Mouse (Mus musculus) ovary, postnatal 36 days (tissue): ENCODE data around the gene Cnpy4.

ENCODE experiments used
- DNase-seq: peaks from one replicate; pipeline ENCODE4 v3.0.0; 2022; ENCODE audit warnings: low spot score, mixed read lengths

Gene Cnpy4

GRCm38 (mm10) chr5:138186950-138187638 is at the start of gene Cnpy4, which contains the start of gene Taf6:
Gene Cnpy4, plus strand, starts transcription at chr5:138187485.
Gene Taf6, minus strand, starts transcription at chr5:138187451.
- DNase-seq = peak; percentile 80

- no peak for DNase-seq
Measured at GRCm38 (mm10) chr5:138137935-138138549, 49.2 kb upstream of the Cnpy4 start.

DNA sequence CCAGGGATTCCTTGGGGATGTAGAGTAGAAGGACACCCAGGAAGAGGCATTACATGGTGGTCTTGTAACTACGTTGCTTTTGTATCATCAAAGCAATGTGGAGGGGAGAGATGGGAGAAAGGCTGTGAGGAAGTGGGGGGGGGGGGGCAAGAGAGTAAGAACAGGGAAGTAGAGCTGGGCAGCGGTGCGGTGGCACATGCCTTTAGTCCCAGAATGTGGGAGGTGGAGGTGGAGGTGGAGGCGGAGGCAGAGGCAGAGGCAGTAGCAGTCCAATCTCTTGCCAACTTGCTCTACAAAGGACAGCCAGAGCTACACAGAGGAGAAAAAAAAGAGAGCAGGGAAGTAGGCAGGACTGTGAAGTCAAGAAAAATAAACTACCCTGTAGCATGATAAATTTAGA is 48.7 kb upstream of the Cnpy4 start:
- no peak for DNase-seq

DNA sequence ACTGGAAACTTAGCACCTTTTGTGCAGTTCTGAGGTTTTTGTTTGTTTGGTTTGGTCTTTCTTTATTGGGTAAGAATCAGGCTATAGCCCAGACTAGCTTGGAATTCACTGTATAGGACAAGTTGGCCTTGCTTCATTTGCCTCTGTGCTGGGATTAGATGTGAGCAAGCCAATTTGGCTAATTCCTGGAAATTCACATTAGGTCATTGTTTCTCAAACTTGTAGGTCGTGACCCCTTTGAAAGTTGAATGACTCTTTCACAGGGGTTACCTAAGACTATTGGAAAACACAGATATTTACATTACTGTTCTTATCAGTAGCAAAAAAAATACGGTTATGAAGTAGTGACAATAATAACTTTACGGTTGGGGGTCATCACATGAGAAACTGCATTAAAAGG is 32.9 kb upstream of the Cnpy4 start:
- DNase-seq = no peak

GRCm38 (mm10) chr5:138155443-138155976 is 31.8 kb upstream of the Cnpy4 start, which contains the start of gene Zfp113:
Gene Zfp113, minus strand, starts transcription at chr5:138155744.
- peak; percentile 81 for DNase-seq

- DNase-seq = no peak
Measured at GRCm38 (mm10) chr5:138160224-138160762, 27.0 kb upstream of the Cnpy4 start.

- DNase-seq = peak; percentile 93
Measured at GRCm38 (mm10) chr5:138160842-138161665, 26.2 kb upstream of the Cnpy4 start, which contains the start of gene Cops6. Gene Cops6, plus strand, starts transcription at chr5:138161071.

- no peak for DNase-seq
Measured at GRCm38 (mm10) chr5:138163046-138163445, 24.2 kb upstream of the Cnpy4 start.

DNA sequence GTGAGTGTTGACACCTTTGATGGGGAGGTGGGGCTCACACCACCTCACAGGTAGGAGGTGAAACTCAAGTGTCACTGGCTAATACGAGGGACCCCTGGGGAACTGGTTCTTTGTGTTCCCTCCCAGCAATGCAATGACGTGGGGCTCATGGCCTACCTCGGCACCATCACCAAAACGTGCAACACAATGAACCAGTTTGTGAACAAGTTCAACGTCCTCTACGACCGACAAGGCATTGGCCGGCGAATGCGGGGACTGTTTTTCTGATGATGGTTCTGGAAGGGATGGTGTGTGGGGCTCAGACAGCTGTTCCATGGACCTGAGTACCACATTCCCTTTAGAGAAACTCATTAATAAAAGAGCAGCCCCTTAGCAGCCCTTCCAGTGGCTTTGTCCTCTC is 23.7 kb upstream of the Cnpy4 start:
- DNase-seq = no peak

DNA sequence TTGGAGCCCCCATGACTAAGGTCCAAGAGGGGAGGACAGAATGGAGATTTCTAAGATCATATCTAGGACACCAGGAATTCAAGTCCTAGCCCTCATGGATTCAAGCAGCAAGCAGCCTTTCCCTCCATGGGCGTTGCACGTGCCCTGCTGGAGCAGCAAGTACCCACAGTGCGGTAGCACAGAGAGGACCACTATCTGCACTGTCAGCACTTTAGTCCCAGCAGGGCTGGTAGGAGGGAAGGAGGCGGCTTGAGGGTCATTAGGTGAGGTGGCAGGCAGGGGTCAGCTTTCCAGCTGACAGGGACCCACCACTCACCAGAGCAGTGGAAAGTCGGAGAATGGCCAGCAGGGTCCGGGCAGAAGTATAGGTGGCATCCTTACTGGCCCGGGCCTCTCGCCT is 21.7 kb upstream of the Cnpy4 start:
- DNase-seq = no peak

DNA sequence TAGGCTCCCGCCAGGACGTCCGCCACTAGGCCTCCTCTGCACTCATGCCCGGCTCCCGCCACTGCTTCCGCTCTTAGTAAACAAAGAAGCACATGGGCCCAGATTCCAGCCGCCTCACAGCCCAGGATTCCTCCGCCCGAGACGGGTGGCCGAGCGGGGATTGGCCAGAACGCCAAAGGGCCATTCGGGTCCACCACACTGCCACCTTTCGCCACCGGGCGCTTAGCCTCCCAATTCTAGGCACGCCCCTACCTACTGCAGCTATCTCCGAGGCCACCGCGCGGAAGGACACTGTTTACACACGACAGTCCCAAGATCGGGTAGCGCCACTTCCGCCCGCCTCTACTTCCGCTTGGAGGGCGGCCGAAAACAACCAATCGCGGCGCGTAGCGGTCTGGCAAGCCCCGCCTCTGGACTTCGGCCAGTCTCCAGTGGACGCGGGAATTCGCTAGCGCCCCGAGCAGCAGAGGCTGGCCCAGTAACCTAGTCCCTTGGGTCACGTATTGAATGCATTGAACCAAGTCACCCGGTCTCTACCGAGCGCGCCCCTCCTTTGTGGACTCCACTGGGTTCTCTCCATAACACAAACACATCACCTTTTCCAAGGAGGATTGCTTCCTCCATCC is 16.2 kb upstream of the Cnpy4 start:
- DNase-seq = peak; percentile 96

- peak; percentile 95 for DNase-seq
Measured at GRCm38 (mm10) chr5:138171695-138172491, 15.4 kb upstream of the Cnpy4 start, which contains the start of the genes Ap4m1 and Mcm7. Gene Ap4m1, plus strand, starts transcription at chr5:138172002. Gene Mcm7, minus strand, starts transcription at chr5:138172422.

- DNase-seq = no peak
Measured at GRCm38 (mm10) chr5:138173217-138173616, 14.1 kb upstream of the Cnpy4 start.

GRCm38 (mm10) chr5:138187661-138188306 is 499 bp downstream of the Cnpy4 start:
- peak; percentile 35 for DNase-seq

GRCm38 (mm10) chr5:138193771-138194727 is 6.8 kb downstream of the Cnpy4 start, which contains the start of gene Mblac1:
Gene Mblac1, plus strand, starts transcription at chr5:138194314.
- peak; percentile 78 for DNase-seq

DNA sequence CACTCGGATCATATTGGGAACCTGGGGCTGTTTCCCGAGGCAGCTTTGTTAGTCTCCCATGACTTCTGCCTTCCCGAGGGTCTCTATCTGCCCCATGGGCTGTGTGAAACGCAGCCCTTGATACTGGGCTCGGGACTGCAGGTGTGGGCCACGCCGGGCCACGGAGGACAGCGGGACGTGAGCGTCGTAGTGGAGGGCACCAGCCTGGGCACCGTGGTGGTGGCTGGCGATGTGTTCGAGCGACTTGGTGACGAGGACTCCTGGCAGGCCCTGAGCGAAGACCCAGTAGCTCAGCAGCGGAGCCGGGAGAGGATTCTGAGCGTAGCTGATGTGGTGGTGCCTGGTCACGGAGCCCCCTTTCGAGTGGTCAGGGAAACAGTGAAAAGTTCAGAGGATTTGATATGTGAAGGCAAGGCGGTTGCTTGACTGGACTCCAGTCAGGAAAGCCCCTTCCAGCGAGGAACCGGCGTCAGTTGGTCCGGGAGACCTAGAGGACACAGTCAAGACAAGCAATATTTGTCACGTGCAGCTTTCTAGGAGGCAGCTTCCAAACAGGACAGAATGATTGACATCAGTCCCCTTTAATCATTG is 7.6 kb downstream of the Cnpy4 start:
- peak; percentile 44 for DNase-seq

DNA sequence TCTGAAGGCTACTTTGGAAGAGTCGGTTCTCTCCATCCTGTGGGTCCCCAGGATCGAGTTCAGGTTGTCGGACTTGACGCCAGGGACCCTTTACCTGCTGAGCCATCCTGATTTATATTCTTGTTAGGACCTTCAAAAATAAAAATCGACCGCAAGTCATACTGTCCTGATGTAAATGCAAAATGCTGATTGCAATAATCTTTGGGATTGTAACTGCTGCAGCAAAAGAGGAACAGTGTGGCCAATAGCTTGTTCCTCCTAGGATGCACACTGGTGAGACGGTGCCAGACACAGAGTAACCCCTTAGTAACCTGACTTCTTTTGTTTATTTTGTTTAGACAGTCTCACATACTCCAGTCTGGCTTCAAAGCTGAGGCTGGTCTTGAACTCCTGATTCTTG is 8.2 kb downstream of the Cnpy4 start:
- no peak for DNase-seq

DNA sequence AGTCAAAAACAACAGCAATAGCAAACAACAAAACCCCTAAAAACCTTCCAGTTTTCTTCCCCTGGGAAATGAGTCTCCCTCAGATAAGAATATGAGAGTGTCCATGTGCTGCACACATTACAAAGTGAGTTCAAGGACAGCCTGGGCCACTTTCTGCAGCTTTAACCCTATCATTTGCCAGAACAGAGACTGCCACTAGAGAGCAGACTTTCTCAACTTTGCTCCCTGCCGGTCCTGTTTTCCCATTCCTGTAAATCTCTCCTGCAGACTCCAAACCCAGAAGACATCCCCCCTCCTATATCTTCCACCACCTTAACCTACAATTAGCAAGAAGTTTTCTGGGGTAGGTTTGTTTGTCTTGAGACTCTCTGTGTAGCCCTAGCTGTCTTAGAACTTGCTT is 12.3 kb downstream of the Cnpy4 start:
- DNase-seq = no peak
